Mouse (Mus musculus) cerebellum, adult 2 months (tissue): ENCODE data around the gene Ube2d1.

Source experiments
- CTCF ChIP-seq: fragments of 200-500 bp; IDR thresholded peaks from 2 replicates; pipeline ENCODE4 v1.5.1; 2011; ENCODE audit warnings: low read depth, mild to moderate bottlenecking, control low read depth, low read length, moderate library complexity, borderline replicate concordance; ENCODE audit not compliant: insufficient read depth
- POLR2A ChIP-seq: fragments of 200-500 bp; IDR thresholded peaks from 2 replicates; pipeline ENCODE4 v1.6.1; 2011; ENCODE audit warnings: low read length, control low read depth, borderline replicate concordance; ENCODE audit not compliant: insufficient read depth

- TF ChIP-seq CTCF: no peak
- no peak for TF ChIP-seq POLR2A
Observed at GRCm38 (mm10) chr10:71306759-71307158, 21.7 kb upstream of the Ube2d1 start.
